Mouse (Mus musculus): ENCODE data around the gene Slc39a1.

The Slc39a1 gene

DNA sequence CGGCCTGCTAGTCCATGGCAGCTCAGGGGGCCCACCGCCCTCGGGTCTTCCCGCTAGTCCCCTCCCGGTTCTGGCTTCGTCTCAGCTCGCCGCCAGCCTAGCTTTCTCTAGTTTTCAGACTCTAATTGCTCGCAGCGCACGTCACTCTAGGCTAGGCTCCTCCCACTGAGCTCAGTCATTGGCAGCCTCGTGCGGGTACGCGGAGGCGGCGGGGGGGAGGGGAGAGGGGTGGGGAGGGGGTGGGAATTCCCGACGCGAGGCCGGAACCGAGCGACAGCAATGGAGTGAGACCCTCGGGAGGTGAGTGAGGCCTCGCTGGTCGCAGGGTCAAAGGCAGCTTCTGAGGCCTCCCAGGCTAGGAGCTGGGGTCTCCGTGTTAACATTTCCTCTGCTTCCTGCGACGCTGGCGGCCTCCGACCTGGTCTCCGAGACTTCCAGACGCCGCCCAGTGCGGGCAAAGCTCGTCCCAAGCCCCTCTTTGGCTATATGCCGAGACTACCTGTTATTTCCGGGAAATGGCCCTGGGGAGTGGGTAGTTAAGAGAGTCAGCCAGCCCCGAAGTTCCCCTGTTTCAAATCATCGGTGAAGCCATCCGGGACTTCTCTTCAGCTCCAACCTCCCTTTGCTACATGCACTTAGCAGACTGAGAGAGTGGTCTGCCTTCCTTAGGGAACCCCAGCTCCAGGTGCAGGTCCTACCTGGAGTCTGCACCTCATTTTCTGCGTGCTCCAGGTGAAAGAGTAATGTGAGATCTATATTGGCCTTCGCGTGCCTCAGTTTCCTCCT is at the start of gene Slc39a1:
Slc39a1 (plus strand) TSS at position 213 of the 786 bp plus-strand sequence.
- peak; percentile 83 for DNase-seq (ENCODE audit: low spot score)

DNA sequence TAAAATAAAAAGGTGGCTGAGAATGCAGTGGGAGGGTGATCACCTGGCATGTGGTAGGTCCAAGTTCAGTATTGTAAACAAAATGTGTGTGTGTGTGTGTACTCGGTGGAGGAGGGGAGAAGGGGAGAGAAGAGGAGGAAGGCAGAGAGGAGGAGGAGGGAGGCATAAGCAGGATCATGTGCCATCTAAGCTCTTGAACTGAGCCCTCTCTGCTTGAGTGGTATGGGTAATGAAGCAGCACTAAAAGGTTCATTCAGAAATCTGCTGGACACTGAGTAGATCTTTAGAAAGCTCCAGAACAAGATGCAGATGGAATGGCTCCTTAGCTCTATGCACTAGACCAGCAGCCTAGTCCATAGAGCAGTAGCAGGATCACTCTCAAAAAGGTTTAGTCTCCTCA is 45.1 kb upstream of the Slc39a1 start:
- DNase-seq (ENCODE audit: low spot score) = no peak

DNA sequence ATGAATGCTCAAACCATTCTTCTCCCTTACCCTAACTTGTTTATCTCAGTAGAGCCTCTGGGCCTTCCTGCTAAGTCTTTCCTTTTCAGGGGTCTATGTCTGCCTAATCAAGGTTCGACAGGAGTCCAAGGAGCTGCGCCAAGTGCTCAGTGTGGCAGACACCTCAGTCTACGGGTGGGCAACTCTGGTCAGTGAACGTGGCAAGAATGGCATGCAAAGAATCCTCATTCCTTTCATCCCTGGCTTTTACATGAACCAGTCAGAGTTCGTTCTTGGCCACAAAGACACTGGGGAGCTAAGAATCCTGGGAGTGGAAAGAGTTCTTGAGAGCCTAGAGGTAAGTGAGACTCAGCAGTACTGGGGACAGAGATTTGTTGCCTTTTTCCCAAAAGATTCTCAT is 44.4 kb upstream of the Slc39a1 start:
- DNase-seq (ENCODE audit: low spot score) = no peak

DNA sequence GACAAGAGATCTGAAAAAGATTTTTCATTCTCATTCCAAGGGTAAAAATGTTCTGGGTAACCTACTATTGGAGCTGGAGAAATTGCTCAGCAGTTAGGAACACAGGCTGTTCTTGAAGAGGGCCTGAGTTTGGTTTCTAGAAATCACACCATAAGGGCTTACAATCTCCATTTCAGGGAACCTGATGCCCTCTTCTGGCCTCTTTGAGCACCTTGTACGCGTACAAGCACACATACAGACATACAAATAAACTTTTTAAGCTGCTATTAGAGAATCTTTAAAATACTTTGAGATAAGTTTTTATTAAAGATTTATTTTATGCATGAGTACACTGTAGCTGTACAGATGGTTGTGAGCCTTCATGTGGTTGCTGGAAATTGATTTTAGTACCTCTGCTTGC is 43.4 kb upstream of the Slc39a1 start:
- no peak for DNase-seq (ENCODE audit: low spot score)

DNA sequence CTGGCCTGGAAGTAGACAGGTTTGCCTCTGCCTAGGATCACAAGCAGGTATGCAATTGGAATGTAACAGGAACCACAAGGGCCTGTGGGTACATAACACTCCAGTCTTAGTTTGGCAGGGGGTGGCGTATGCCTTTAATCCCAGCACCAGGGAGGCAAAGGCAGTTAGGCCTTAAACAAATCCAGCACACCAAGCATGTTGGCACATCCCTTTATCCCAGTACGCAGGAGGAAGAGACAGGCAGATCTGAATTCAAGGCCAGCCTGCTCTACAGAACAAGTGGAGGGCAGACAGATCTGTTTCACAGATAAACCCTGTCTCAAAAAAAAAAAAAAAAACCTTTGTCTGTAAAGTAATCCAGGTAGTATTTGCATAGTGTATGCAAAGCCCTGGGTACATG is 39.3 kb upstream of the Slc39a1 start:
- DNase-seq (ENCODE audit: low spot score) = no peak

DNA sequence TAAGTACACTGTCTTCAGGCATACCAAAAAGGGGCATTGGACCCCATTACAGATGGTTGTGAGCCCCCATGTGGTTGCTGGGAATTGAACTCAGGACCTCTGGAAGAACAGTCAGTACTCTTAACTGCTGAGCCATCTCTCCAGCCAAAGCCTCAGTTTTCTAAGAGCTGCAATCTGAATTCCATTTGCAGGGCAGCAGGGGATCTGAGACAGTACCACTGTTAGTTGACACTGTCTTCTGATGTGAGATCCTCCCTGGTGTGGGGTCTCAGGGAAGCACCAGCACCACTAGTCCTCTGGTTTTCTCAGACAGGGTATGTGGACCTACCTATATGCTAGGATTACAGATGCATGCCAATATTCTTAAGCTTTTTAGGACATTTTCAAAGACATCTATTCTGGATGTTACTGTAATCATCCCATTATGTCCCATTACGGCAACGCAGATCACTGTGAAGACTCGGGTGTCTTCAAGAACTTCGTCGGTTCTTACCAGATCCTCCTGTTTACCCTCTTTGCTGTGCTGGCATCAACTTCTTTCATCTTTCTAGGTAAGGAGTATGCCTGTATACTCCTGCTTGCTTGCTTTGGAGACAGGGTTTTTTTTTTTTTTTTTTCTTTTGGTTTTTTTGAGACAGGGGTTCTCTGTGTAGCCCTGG is 37.9 kb upstream of the Slc39a1 start:
- no peak for DNase-seq (ENCODE audit: low spot score)

DNA sequence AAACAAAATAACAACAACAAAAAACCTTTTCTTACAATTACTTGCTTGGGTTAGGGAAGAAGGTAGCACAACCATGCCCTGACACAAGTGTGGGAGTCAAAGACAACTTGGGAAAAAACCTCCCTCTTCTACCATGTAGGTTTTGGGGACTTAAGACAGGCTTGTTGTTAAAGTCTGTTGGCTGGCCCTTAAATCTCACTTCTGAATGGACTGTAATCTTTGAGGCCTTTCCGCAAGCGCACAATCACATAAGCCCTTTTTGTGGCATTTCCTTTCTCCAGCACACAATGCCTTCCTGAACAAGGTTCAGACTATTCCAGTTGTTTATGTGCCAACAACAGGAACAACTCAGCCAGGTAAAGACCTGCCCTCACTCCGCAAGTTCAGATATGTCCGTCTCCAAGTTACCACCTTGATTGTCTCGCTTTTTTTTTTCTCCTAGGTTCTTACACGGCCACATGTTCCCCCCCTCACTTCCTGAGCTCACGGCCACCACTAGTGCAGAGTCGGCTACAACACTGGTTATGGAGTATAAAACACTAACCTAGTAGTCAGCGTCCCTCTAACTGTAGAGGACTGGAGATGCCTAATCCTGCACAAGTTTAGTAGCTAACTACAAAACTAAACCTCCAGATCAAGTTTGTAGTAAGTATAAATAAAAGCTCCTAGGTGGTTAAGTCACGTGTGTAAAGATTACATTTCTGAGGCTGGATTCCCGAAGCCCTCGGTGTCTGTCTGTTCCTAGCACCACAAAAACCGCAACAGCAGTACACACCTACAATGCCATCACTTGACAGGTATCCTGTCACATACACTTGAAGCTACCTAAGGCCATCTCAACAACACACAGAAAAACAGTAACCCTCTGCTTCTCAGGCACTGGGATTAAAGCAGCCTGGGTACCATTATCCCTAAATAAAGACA is 36.2 kb upstream of the Slc39a1 start:
- DNase-seq (ENCODE audit: low spot score) = no peak

DNA sequence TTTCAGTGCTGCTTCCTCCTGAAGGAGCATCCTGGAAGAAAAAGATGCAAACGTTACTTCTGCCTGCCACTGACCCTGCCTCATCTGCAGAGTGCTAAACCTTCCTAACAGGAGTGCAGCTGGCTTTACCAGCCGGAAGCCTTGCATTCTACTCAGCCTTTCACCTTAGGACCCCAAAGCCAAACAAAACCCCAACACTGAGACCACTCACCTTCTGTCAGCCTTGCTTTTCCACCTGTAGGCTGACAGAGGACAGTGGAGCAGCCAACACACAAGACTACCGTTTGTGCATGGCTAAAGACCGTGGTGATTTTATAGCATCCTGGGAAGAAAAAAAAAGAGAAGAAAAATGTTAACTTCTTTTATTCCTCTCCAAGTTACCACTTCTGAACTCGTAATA is 35.2 kb upstream of the Slc39a1 start:
- DNase-seq (ENCODE audit: low spot score) = no peak

DNA sequence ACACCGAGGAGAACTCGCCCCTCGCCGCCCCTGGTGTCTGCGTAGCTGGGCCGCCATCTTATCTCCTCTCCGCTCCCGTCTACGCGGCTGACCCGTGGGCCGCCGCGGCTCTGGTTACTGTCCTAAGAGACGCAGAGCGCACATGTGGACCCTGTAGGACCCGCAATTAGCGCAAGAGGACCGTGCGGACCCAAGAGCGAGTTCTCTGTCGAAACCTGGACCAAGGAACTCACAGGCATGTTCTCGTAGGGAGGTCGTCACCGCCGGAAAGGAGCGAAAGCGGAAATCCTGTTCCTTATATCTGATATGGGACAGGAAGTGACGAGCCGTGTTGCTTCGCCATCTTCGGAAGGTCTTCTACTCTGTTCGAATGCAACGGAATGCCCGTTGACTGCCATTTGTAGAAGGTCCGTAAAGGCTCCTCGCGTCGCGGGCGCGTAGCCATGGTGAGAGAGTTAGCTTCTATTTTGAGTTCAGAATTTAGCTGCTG is 34.5 kb upstream of the Slc39a1 start, which contains the start of the genes Rps27 and Rab13:
Rps27 (minus strand) TSS at position 275 of the 490 bp plus-strand sequence.
Rab13 (plus strand) TSS at position 319 of the 490 bp plus-strand sequence.
- DNase-seq (ENCODE audit: low spot score) = peak; percentile 91

DNA sequence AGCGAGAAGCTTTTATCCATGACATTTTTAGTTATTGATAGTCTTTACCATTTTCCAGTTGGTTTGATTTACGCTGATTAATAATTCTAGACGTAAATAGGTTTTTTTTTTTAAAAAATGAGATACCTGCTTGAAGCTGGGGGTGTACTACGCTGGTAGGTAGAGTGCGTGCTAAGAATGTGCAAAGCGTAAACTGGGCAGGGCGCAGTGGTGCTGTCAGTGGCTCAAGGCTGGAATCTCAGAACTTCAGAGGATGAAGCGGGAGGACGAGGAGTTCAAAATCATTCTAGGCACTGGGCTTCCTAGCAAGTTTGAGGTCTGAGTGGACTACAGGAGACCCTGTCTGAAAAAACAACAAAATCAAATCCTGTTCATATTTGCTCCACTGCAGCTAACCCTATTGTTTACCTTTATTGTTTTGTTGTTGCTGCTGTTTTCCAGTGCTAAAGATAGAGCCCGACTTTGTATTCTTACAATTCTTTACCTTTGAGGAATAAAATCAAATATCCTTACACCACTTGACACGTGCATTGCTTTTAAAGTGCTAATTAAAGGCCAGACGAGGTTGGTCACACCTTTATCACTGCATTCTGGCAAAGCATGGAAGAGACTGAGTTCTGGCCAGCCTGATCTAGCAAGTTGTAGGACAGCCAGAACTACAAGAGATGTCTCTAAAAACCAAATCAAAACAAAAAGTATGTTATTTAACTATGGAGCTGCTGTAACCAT is 33.9 kb upstream of the Slc39a1 start:
- DNase-seq (ENCODE audit: low spot score) = no peak

DNA sequence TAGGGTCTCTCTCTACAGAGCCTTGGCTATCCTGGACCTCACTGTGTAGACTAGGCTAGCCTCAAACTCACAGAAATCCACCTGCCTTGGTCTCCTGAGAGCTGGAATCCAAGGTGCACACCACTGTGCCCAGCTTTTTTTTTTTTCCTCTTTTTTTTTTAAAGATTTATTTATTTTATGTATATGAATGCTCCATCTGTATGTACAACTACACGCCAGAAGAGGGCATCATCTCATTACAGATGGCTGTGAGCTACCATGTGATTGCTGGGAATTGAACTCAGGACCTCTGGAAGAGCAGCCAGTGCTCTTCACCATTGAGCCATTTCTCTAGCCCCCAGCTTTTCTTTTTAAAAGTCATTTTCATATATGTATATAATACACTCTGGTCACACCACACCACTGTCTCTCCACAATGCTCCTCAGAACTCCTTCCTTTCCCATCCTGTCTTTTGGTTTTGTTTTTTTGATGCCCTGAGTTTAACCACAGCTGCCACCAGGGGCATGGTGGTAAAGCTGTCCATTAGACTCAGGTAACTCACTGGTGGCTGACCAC is 32.1 kb upstream of the Slc39a1 start:
- DNase-seq (ENCODE audit: low spot score) = no peak

DNA sequence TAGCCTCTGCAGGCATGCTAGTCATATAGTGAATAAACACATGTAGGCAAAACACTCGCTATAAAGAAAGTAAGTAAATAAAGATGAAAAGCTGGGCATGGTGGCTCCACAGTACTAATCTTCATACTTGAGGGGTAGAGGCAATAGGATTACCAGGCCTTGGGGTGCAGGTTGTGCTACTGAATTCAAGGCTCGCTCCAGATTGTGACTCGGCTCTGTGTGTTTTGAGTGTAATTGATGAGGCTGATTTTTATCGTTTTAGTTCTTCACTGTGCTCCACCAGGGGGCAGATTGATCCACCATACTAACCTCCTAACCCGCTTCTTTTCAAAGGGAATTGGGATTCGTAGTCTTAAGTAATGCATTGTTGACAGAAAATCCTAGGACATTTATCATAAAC is 27.9 kb upstream of the Slc39a1 start:
- DNase-seq (ENCODE audit: low spot score) = peak; percentile 62

DNA sequence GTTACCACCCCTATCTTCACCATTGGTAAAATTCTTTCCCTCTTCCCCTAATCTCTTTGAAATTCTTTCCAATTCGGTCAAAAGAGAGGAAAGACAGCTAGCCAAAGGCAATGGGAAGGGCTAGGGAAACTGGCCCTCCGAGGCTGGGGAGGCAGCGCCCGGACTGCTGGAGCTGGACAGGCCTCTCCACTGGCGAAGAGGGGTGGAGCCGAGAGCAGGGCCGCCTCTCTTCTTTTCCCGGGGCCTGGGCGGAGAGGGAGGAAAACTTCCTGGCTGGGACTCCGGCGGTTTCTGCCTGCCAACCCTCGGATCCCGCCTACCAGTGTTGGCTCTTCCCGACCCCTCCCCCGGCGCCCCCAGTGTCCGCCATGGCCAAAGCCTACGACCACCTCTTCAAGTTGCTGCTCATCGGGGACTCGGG is 27.4 kb upstream of the Slc39a1 start:
- no peak for DNase-seq (ENCODE audit: low spot score)

DNA sequence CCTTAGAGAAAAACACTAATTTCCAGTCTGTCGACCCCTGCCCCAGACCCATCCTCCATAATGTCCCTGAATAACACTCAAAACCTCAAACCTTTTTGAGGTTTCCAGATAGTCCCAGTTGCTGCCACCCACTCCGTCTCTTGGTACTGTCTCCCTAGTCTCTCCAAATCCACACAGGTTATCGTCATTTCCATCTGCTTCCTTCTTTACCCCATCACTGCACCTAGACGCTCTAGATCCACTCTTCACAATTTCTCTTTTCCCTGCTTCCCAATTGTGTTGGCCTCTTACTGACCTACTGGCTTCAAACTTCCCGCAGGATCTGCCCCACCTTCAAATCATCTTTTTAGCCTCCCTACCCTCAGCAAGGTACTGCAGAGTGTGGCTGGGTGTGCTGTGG is 26.8 kb upstream of the Slc39a1 start:
- no peak for DNase-seq (ENCODE audit: low spot score)

DNA sequence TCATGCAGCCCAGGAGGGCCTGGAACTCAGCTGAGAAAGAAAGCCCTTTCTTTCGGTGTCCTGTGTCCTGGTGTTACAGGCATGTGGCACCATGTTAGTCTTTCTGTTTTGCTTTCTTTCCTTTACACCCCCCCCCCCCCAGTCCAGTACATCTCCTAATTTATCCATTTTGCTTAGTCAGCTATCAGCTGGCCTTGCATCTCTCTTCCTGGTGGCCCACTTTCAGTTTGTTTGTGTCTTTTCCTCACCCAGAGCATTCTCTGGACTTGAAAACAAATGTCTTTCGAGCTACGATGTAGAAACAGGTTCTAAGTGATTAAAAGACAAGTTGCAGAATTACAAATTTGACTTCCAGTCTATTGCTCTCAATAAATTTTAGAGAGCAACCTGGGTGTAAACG is 25.5 kb upstream of the Slc39a1 start:
- DNase-seq (ENCODE audit: low spot score) = no peak

DNA sequence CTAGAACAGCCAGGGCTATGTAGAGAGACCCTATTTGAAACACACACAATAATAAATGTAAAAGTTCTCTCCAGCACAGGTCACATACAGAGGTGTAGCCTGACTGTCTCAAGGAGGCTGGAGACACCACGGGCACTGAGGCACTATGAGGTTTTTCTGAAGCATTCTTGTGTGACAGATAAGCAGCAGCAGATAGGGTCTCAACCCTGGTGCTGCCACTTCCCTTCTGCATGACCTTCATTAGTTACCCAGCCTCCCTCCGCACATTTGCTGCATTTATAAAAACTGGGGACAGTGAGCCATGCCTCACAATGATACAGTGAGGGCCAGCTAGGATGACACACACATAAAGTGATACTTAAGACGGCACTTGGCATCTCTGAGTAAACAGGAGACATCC is 25.0 kb upstream of the Slc39a1 start:
- no peak for DNase-seq (ENCODE audit: low spot score)

DNA sequence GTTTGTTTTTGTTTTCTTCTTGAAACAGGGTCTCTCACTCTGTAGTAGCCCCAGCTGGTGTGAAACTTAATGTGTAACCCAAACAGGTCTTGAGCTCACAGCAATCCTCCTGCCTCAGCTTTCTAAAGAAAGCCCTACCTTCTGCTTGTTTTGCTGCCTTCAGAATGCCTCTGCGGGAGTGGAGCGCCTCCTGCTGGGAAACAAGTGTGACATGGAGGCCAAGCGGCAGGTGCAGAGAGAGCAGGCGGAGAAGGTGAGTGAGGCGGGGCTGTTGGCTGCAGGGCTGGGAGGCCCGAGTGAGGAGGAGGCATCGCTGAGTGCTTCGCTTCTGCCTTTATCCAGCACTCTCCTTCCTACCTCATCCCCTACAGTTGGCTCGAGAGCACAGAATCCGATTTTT is 23.6 kb upstream of the Slc39a1 start:
- no peak for DNase-seq (ENCODE audit: low spot score)

DNA sequence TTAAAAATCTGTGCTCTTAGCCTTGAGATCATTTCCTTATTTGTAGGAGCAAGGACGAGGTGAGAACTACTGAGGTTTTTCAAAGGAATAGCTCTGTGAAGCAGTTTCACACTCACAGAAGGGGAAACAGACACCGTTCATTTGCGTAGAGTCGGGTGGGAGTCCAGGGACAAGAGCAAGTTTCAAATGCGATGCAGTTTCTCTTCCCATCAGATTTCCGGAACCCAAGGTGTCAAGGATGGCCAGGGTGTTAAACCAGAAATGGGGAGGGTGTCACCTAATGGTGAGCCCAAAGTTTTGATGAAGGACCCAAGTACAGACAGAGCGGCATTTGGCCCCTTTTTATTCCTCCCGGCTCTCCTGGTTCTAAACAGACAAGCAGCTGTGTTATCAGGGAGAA is 16.9 kb upstream of the Slc39a1 start:
- no peak for DNase-seq (ENCODE audit: low spot score)

DNA sequence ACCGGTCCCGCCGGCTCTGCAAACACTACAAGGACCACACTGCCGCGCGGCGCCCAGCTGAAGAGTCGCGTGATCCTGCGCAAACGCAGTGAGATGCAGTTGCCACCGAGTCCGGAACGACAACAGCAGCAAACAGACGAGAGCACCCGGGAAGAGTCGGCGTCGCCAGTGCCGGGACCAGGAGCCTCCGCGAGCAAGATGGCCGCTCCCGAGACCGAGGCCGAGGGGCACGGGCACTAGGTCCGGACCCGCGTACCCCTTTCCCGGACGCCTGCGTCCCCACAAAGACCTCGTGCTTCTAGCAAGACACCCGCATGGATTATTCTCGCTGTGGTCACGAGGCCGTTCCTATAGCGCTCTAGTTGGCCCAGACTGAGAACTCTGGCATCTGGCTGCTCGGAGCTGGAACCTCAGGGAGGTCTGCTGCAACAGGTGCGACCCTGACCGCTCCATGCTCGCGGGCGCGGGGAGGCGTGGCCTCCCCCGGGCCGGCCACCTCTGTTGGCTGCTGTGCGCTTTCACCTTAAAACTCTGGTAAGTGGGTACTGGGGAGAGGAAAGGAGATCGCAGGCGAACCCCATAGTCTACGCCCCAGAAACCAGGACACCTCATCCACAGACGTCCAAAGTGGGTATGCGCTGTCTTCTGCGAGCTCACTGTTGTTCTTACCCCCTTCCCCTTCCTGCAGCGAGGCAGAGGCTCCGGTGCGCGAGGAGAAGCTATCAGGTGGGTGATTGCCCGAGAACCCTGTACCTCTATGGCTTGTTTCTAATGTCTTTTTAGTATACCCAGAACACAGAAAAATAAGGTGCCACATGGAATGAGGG is 16.3 kb upstream of the Slc39a1 start, which contains the start of gene Jtb:
Jtb (plus strand) TSS at position 91 of the 827 bp plus-strand sequence.
- peak; percentile 85 for DNase-seq (ENCODE audit: low spot score)

DNA sequence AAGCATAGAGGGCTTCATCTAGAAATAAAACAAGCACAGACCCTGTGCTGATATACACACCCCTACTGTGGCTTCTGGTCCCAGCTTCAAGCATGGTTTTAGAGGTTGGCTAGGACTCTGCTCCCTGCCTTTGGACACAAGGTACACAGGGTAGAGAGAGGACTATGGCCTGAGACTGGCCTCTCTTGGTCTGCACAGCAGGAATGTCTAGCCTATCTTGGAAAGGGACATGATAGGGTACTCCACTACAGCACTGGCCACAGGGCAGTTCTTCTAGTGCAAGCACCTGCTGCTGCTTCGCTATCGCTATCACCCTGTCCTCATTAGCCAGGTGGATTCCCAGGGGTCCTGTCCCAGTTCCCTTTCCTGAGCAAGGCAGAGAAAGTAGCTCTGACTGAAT is 6.7 kb upstream of the Slc39a1 start:
- no peak for DNase-seq (ENCODE audit: low spot score)

All from c-Kit-positive CD71-positive TER-119-positive erythroid progenitor cells, embryonic 14.5 days (primary cell).